Mouse (Mus musculus) liver, embryonic 14.5 days (tissue): ENCODE measurements around the gene Ep400.

ENCODE experiments used
- CTCF ChIP-seq: IDR thresholded peaks from 2 replicates; pipeline ENCODE4 v1.5.1; 2016; ENCODE audit warnings: antibody characterized with exemption, low read depth, control low read depth
- EP300 ChIP-seq: IDR thresholded peaks from 2 replicates; pipeline ENCODE4 v1.6.1; 2016; ENCODE audit warnings: antibody characterized with exemption, low read depth

- TF ChIP-seq CTCF: no peak
- TF ChIP-seq EP300: no peak
Measured at GRCm38 (mm10) chr5:110809667-110810325, 39.3 kb upstream of the Ep400 start, which contains the start of gene Ulk1.
